ENCODE assay signal across 20 mouse cellular contexts in genomic region chr1:75048041-75048440, GRCm38 (mm10).
A peak's percentile ranks its signal among the peaks of the same experiment; 100 is the strongest.
DNase-seq lines count a peak whose midpoint lies in the region; ATAC-seq and TF ChIP-seq lines count a peak whose summit lies in the region.
"Had no signal": no experiment of that assay in that cellular context is flagged by ENCODE, and none has a peak within 500 bp of the region (broad histone marks: within the 10 kb centered on the region; RNA-seq: fewer than 3 reads in every experiment).

No protein-coding gene starts in this region.

- no peak overlapping the region for H3K4me2 ChIP-seq in heart, embryonic 12.5 days
- no peak overlapping the region for H3K4me2 ChIP-seq in lung, embryonic 16.5 days (ENCODE audit: low read depth, low read length)
- H3K4me2 ChIP-seq: embryonic facial prominence, embryonic 12.5 days; forebrain, embryonic 15.5 days; heart, embryonic 15.5 days; hindbrain, embryonic 15.5 days had no signal

- H3K4me3 ChIP-seq in heart, embryonic 12.5 days, result no peak overlapping the region
- H3K4me3 ChIP-seq in liver, adult 2 months (ENCODE audit: insufficient read depth, low read depth, low read length), result no peak overlapping the region
- no peak overlapping the region for H3K4me3 ChIP-seq in lung, embryonic 16.5 days (ENCODE audit: low read length)
- H3K4me3 ChIP-seq in testis, adult 2 months (ENCODE audit: control insufficient read depth, low read depth, low read length), result peak overlapping the region; percentile 58
- H3K4me3 ChIP-seq: embryonic facial prominence, embryonic 12.5 days; forebrain, embryonic 15.5 days; heart, embryonic 10.5 days; heart, embryonic 15.5 days; hindbrain, embryonic 15.5 days had no signal

- DNase-seq in heart, adult 11 months, result peak; percentile 77
- DNase-seq in liver, adult 2 months (ENCODE audit: extremely low read depth, low read depth, low spot score), result peak; percentile 60
- DNase-seq in liver, result no peak
- no peak for DNase-seq in lung, postnatal 14 days
- DNase-seq in testis, postnatal 14 days (ENCODE audit: low spot score), result no peak
- DNase-seq: adrenal gland, postnatal 14 days; cerebellum, adult 11-12 months; cerebellum, adult 9-10 months; cerebellum, postnatal 25 days; gastrocnemius, postnatal 10 days had no signal

- no peak for TF ChIP-seq POLR2A in liver, adult 2 months (IDR thresholded peaks at IDR 0.05; ENCODE audit: extremely low read depth, insufficient read depth, low read length)
- TF ChIP-seq POLR2A in testis, adult 2 months (IDR thresholded peaks at IDR 0.05; ENCODE audit: control insufficient read depth, low read depth, low read length), result no peak

- no peak overlapping the region for H3K9ac ChIP-seq in heart, embryonic 12.5 days
- no peak overlapping the region for H3K9ac ChIP-seq in liver, adult 2 months (ENCODE audit: low read depth, low read length)
- H3K9ac ChIP-seq in lung, embryonic 16.5 days (ENCODE audit: low read length), result no peak overlapping the region
- H3K9ac ChIP-seq: embryonic facial prominence, embryonic 12.5 days; forebrain, embryonic 15.5 days; heart, embryonic 15.5 days; hindbrain, embryonic 15.5 days had no signal

- no peak overlapping the region for H3K27ac ChIP-seq in heart, embryonic 12.5 days (ENCODE audit: poor library complexity, severe bottlenecking)
- no peak overlapping the region for H3K27ac ChIP-seq in liver, adult 2 months (replicated peaks; ENCODE audit: insufficient read depth, low read depth, low read length)
- no peak overlapping the region for H3K27ac ChIP-seq in lung, embryonic 16.5 days (ENCODE audit: low read length)
- H3K27ac ChIP-seq in testis, adult 2 months (ENCODE audit: control insufficient read depth, insufficient read depth, low read depth, low read length), result no peak overlapping the region
- H3K27ac ChIP-seq: embryonic facial prominence, embryonic 12.5 days; forebrain, embryonic 15.5 days; heart, embryonic 10.5 days; heart, embryonic 15.5 days; hindbrain, embryonic 15.5 days had no signal

- no peaks in the 10 kb centered on the region for H3K27me3 ChIP-seq in heart, embryonic 12.5 days (replicated peaks)
- no peaks in the 10 kb centered on the region for H3K27me3 ChIP-seq in liver, adult 2 months (ENCODE audit: control insufficient read depth, insufficient read depth, low read length)
- no peaks in the 10 kb centered on the region for H3K27me3 ChIP-seq in lung, embryonic 16.5 days (ENCODE audit: control insufficient read depth, insufficient read depth, low read depth, low read length)
- no peaks in the 10 kb centered on the region for H3K27me3 ChIP-seq in testis, adult 2 months (ENCODE audit: control insufficient read depth, insufficient read depth, low read length)
- H3K27me3 ChIP-seq: embryonic facial prominence, embryonic 12.5 days; forebrain, embryonic 15.5 days; heart, embryonic 15.5 days; hindbrain, embryonic 15.5 days; Patski had no signal

- TF ChIP-seq CTCF in liver, adult 2 months (IDR thresholded peaks at IDR 0.05; ENCODE audit: low read depth, low read length), result no peak
- TF ChIP-seq CTCF in testis, adult 2 months (IDR thresholded peaks at IDR 0.05; ENCODE audit: control insufficient read depth, insufficient read depth, insufficient replicate concordance, low read depth, low read length), result no peak

- no peak for ATAC-seq in heart, embryonic 12.5 days (ENCODE audit: insufficient number of reproducible peaks, low FRiP score)
- 0 out of 2 replicates have a peak, but pooled peaks have one; percentile 52 for ATAC-seq in lung, embryonic 16.5 days (ENCODE audit: low read depth)
- ATAC-seq: activated CD4-positive, CD25-positive, alpha-beta regulatory T cell, adult 4 months; forebrain, embryonic 15.5 days; Patski had no signal

- no peaks in the 10 kb centered on the region for H3K79me2 ChIP-seq in liver, adult 2 months (ENCODE audit: control insufficient read depth, insufficient read depth, low read length)

- 0 out of 2 replicates have a peak, but pooled peaks cover 4% of the 10 kb centered on the region for H3K4me1 ChIP-seq in heart, embryonic 12.5 days (replicated peaks)
- H3K4me1 ChIP-seq in liver, adult 2 months (ENCODE audit: control insufficient read depth, insufficient read depth, low read length), result peaks cover 11% of the 10 kb centered on the region
- H3K4me1 ChIP-seq in lung, embryonic 16.5 days (replicated peaks; ENCODE audit: control insufficient read depth, insufficient read depth, low read length), result peaks cover 6% of the 10 kb centered on the region; the same call in 1 of the 2 replicates
- no peaks in the 10 kb centered on the region for H3K4me1 ChIP-seq in testis, adult 2 months (ENCODE audit: control insufficient read depth, insufficient read depth, low read length)
- H3K4me1 ChIP-seq: embryonic facial prominence, embryonic 12.5 days; forebrain, embryonic 15.5 days; heart, embryonic 10.5 days; hindbrain, embryonic 15.5 days had no signal

- WGBS in heart, embryonic 12.5 days, result 65% methylated on average over 4 of the region's 4 CpGs
- WGBS in liver, adult 2 months, result 16% methylated on average over 4 of the region's 4 CpGs
- WGBS in lung, embryonic 16.5 days, result 20% methylated on average over 4 of the region's 4 CpGs

- no peaks in the 10 kb centered on the region for H3K36me3 ChIP-seq in heart, embryonic 12.5 days
- no peaks in the 10 kb centered on the region for H3K36me3 ChIP-seq in liver, adult 2 months (ENCODE audit: control insufficient read depth, insufficient read depth, low read length)
- no peaks in the 10 kb centered on the region for H3K36me3 ChIP-seq in lung, embryonic 16.5 days (ENCODE audit: control insufficient read depth, insufficient read depth, low read length)
- H3K36me3 ChIP-seq in testis, adult 2 months (ENCODE audit: control insufficient read depth, insufficient read depth, low read length), result no peaks in the 10 kb centered on the region
- H3K36me3 ChIP-seq: embryonic facial prominence, embryonic 12.5 days; forebrain, embryonic 15.5 days; heart, embryonic 10.5 days; heart, embryonic 15.5 days; hindbrain, embryonic 15.5 days had no signal

- no peaks in the 10 kb centered on the region for H3K9me3 ChIP-seq in heart, embryonic 12.5 days (replicated peaks)
- no peaks in the 10 kb centered on the region for H3K9me3 ChIP-seq in lung, embryonic 16.5 days (ENCODE audit: control insufficient read depth, low read length)
- H3K9me3 ChIP-seq: embryonic facial prominence, embryonic 12.5 days; forebrain, embryonic 15.5 days; heart, embryonic 10.5 days; heart, embryonic 15.5 days; hindbrain, embryonic 15.5 days had no signal

Comparison
In these comparisons a context has a peak if more than half of its experiments do, and no peak if none do; other contexts are left out.
1. DNase-seq: peak in heart, adult 11 months (single experiment) and liver, adult 2 months (single experiment); none in liver (single experiment), lung, postnatal 14 days (single experiment) and testis, postnatal 14 days (single experiment).